Mouse (Mus musculus): ENCODE results near the gene Syk. TPM values are rescaled to one million over a fixed set of nuclear protein-coding genes. Genes with fewer than 3 reads are reported as not detected.

Syk gene
- total RNA-seq, 2 experiments from 2014 or later: 2.7 TPM

Other genes with a start within 250 kb of the Syk start
- 100 to 1,000 TPM; 164 to 166 TPM for gene Diras2, start 51.9 kb upstream of the Syk start, total RNA-seq (2021)